Mouse (Mus musculus) cerebral cortex, adult 2 months (tissue): Measurements from ENCODE around the gene Tnfrsf21.

Source experiments
- WGBS: fragments of 180-500 bp; shearing (Covaris S2); methylation state at CpG from one replicate; pipeline ENCODE4 v1.1.7; 2018; 5-methylcytosine and 5-hydroxymethylcytosine counted together

Tnfrsf21 gene

GRCm38 (mm10) chr17:43016371-43017331 lies at the start of gene Tnfrsf21:
TSS of gene Tnfrsf21 (plus strand) at chr17:43016555.
- WGBS = under 1% methylated on average over 79 of the region's 80 CpGs

- 38% methylated on average over 2 of the region's 2 CpGs for WGBS
Observed at GRCm38 (mm10) chr17:42968174-42968573, 48.2 kb upstream of the Tnfrsf21 start.

- 63% methylated on average over 18 of the region's 18 CpGs for WGBS
Observed at GRCm38 (mm10) chr17:42975312-42975996, 40.9 kb upstream of the Tnfrsf21 start.

GRCm38 (mm10) chr17:42977766-42978165 lies 38.6 kb upstream of the Tnfrsf21 start:
- WGBS = 75% methylated on average over 7 of the region's 7 CpGs

- WGBS = 63% methylated on average over 4 of the region's 4 CpGs
Observed at GRCm38 (mm10) chr17:42978345-42978744, 38.0 kb upstream of the Tnfrsf21 start.

- WGBS = 85% methylated on average over 3 of the region's 3 CpGs
Observed at GRCm38 (mm10) chr17:42981806-42982205, 34.5 kb upstream of the Tnfrsf21 start.

- WGBS = 71% methylated on average over 4 of the region's 4 CpGs
Observed at GRCm38 (mm10) chr17:42982568-42982967, 33.8 kb upstream of the Tnfrsf21 start.

- 62% methylated on average over 9 of the region's 9 CpGs for WGBS
Observed at GRCm38 (mm10) chr17:42985837-42986589, 30.3 kb upstream of the Tnfrsf21 start.

- WGBS = 30% methylated on average over 4 of the region's 4 CpGs
Observed at GRCm38 (mm10) chr17:42987692-42988091, 28.7 kb upstream of the Tnfrsf21 start.

GRCm38 (mm10) chr17:42989981-42990380 lies 26.4 kb upstream of the Tnfrsf21 start:
- WGBS = 60% methylated on average over 4 of the region's 4 CpGs

- WGBS = 47% methylated on average over 11 of the region's 11 CpGs
Observed at GRCm38 (mm10) chr17:42991112-42991511, 25.2 kb upstream of the Tnfrsf21 start.

- 64% methylated on average over 7 of the region's 7 CpGs for WGBS
Observed at GRCm38 (mm10) chr17:42999446-42999977, 16.8 kb upstream of the Tnfrsf21 start.

- 93% methylated on average over 7 of the region's 7 CpGs for WGBS
Observed at GRCm38 (mm10) chr17:43000598-43000997, 15.8 kb upstream of the Tnfrsf21 start.

- 18% methylated on average over 6 of the region's 6 CpGs for WGBS
Observed at GRCm38 (mm10) chr17:43012718-43013117, 3.6 kb upstream of the Tnfrsf21 start.

- WGBS = 2% methylated on average over 38 of the region's 40 CpGs
Observed at GRCm38 (mm10) chr17:43017341-43018052, 1.1 kb downstream of the Tnfrsf21 start.

GRCm38 (mm10) chr17:43019660-43020059 lies 3.3 kb downstream of the Tnfrsf21 start:
- WGBS = 74% methylated on average over 9 of the region's 9 CpGs

GRCm38 (mm10) chr17:43021017-43021416 lies 4.7 kb downstream of the Tnfrsf21 start:
- 48% methylated on average over 5 of the region's 5 CpGs for WGBS

- WGBS = 81% methylated on average over 9 of the region's 9 CpGs
Observed at GRCm38 (mm10) chr17:43022056-43022455, 5.7 kb downstream of the Tnfrsf21 start.

- WGBS = 65% methylated on average over 12 of the region's 12 CpGs
Observed at GRCm38 (mm10) chr17:43023637-43024217, 7.4 kb downstream of the Tnfrsf21 start.

GRCm38 (mm10) chr17:43024531-43024930 lies 8.2 kb downstream of the Tnfrsf21 start:
- 66% methylated on average over 3 of the region's 3 CpGs for WGBS

- WGBS = 90% methylated on average over 6 of the region's 6 CpGs
Observed at GRCm38 (mm10) chr17:43025048-43025447, 8.7 kb downstream of the Tnfrsf21 start.
